Mouse (Mus musculus) neutrophil, adult 83 days (primary cell): ENCODE measurements around the gene Olfr156. TPM values are rescaled to one million over a fixed set of nuclear protein-coding genes. Genes with fewer than 3 reads are reported as not detected.

Source experiments
- total RNA-seq, 2 experiments: library from RNA; stranded (reverse); gene quantifications; one replicate each; pipeline ENCODE4 v1.2.4; 2023

The Olfr156 gene
- total RNA-seq: not detected

DNA sequence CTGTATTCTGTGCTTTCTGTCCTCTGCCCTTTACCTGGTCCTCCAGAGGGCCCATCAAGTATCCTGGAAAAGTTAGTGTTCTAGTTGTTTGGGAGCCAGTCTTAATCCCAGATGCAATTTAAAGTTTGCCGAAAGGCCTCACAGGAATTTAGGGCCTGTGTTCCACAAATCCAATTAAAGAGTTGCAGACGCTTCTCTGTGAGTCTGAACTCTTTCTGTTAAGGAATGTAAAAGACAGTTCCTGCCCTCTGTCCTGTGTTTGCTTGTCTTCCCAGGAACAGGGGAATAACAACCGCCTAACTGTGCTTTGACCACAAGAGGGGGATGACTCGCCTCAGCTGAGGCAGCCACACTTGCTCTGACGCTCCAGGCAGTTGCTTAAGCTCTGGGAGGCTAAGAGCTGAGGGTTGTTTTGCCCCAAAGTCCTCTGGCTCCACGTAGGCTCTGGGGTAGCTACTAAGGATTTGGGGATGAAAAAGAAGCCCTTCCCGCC, at the start of gene Olfr156:
Olfr156 (minus strand) TSS at position 51 of the 493 bp plus-strand sequence.

GRCm38 (mm10) chr4:43851265-43851664, 27.6 kb upstream of the Olfr156 start, which contains the start of gene Olfr155:
Olfr155 (plus strand) TSS chr4:43851565.

DNA sequence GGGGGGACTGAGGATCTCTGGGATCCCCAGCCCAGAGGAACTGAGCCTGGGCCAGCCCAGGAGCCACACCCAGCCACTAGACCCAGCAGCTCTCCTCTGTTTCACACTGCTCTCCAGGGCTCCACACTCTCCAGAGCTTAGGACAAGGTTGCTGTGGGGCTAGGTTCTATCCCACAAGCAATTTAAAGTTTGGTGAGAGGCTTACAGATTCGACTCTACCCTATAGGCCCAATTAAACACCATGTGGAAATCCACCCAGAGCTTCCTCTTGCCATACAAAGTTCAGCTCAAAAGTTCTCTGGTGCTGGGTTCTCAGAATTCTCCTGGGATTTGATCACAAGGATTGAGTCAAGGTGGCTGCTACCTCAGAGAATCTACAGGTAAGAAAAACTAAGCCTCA, 16.4 kb upstream of the Olfr156 start, which contains the start of gene Olfr157:
Olfr157 (minus strand) TSS at position 101 of the 400 bp plus-strand sequence.

DNA sequence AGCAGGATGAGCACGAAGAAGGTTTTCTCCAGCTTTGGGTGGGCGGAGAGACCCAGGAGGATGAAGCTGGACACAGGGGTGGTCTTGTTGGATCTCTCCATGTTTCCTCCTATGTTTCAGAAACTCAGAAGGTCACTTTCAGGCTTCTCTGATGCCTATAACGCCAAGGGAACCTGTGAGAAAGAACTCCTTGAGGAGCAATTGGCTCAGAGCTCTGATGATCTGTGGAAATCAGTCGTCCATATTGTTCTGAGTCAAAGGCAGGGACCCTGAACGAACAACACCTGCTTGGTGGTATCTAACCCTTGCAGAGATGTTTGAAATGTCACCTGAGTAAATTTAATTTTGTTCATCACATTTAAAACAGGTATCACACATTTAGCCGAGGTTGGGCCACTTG, 52.8 kb downstream of the Olfr156 start, which contains the start of gene Olfr159:
Olfr159 (minus strand) TSS at position 101 of the 400 bp plus-strand sequence.

Other genes with a start within 250 kb of the Olfr156 start
- 10 to 100 TPM; 50.0 to 56.1 TPM for gene Rgp1, start 245.2 kb downstream of the Olfr156 start, total RNA-seq
- gene Gba2, start 245.0 kb downstream of the Olfr156 start, total RNA-seq: 10 to 100 TPM; 30.8 to 30.9 TPM
- gene Msmp, start 239.4 kb downstream of the Olfr156 start, total RNA-seq: not detected
- under 1 TPM; 0.26 to 0.42 TPM for gene Npr2, start 192.0 kb downstream of the Olfr156 start, total RNA-seq
- gene Spag8, start 170.3 kb downstream of the Olfr156 start, total RNA-seq: not detected
- gene Hint2, start 167.4 kb downstream of the Olfr156 start, total RNA-seq: 10 to 100 TPM; 12.7 to 17.6 TPM
- under 1 TPM; 0.31 to 0.57 TPM for gene Tmem8b, start 154.9 kb downstream of the Olfr156 start, total RNA-seq
- under 1 TPM in 1 of 2 experiments, not detected in 1; 0.09 TPM for gene Fam221b, start 154.8 kb downstream of the Olfr156 start, total RNA-seq
- gene Olfr70, start 123.1 kb downstream of the Olfr156 start, total RNA-seq: not detected
- not detected for gene Olfr71, start 113.6 kb downstream of the Olfr156 start, total RNA-seq
- not detected for gene Hrct1, start 96.7 kb downstream of the Olfr156 start, total RNA-seq
- gene Spaar, start 93.9 kb downstream of the Olfr156 start, total RNA-seq: not detected
- gene Olfr159, start 52.9 kb downstream of the Olfr156 start, total RNA-seq: not detected
- not detected for gene Olfr157, start 16.3 kb upstream of the Olfr156 start, total RNA-seq
- gene Olfr155, start 27.7 kb upstream of the Olfr156 start, total RNA-seq: not detected
- 10 to 100 TPM; 14.1 to 14.5 TPM for gene Reck, start 51.6 kb upstream of the Olfr156 start, total RNA-seq
- gene Glipr2, start 133.5 kb upstream of the Olfr156 start, total RNA-seq: 100 to 1,000 TPM; 141 to 147 TPM
- gene Ccin, start 159.6 kb upstream of the Olfr156 start, total RNA-seq: 1 to 10 TPM; 1.3 to 1.5 TPM
- 100 to 1,000 TPM; 180 to 182 TPM for gene Clta, start 180.6 kb upstream of the Olfr156 start, total RNA-seq